Mouse (Mus musculus): ENCODE results near the gene Micu1. TPM values are rescaled to one million over a fixed set of nuclear protein-coding genes. Genes with fewer than 3 reads are reported as not detected.
"Not testable (repeated sequence)": the region's sequence is repeated elsewhere in the genome, so short reads cannot be mapped to it uniquely, and the experiment has no call there.

The Micu1 gene
- polyA plus RNA-seq, 1 experiment from 2014 or later: 79.9 TPM

DNA sequence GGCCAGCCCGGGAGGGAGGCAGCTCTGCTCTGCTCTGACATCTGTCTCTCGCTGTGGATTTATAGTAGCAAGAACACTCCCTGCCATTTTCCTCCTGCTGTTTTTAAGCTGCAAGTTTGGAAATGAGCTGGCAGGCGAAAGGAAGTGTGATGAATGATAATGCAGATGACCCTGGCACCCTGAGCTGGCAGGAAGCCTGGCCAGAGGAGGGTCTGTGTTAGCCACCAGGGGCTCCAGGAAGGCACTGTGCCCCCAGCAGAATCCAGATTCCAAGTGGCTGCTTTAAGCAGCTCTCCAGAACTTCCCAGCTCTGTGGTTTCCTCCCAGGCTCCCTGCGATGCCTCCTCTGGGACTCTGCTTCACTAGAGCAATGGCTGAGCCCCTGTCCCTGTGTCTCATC, 161.3 kb downstream of the Micu1 start:
- Histone ChIP-seq H3K36me3 (peaks cover 16% of the 10 kb centered on the region; the same call in 1 of the 2 replicates), H3K9ac (no peak overlapping the region)

DNA sequence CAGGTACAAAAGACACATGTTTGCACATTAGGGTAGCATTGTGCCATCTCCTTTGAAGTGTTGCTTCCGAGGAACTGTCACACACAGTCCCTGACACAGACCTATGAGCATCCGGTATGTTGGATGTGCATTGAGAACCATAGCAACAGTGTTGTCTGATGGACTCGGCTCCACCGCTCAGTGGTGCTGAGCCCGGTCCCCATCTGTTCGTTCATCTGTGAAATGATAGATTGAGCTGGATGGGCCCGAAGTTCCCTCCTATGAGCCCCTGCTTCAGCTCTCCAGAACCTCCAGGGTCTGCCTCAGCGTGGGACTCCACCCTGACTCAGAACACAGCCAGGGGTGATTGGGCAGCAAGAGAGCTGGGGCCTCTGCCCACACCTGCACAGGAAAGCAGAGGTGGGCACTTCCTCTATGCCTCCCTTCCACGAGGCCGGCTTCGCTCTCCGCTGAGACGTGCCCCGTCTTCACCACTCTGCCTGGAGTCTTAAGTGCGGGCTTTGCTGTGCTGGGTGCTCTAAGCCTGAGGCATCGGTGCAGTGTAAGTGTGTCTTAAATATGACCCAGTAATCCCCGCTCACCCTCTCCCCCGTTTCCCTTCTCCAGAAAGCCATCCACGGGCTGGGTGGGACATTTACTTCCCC, 162.1 kb downstream of the Micu1 start:
- H3K4me1 ChIP-seq: peaks cover 5% of the 10 kb centered on the region; the same call in 1 of the 2 replicates
- ATAC-seq (ENCODE audit: insufficient number of reproducible peaks, insufficient read depth, low FRiP score, low TSS enrichment): no peak
- H3K9me3 ChIP-seq: no peaks in the 10 kb centered on the region
- no peaks in the 10 kb centered on the region for H3K27me3 ChIP-seq
- no peak overlapping the region for H3K4me3 ChIP-seq
- H3K27ac ChIP-seq: no peak overlapping the region
- no peak overlapping the region for H3K9ac ChIP-seq
- WGBS: 81% methylated on average over 19 of the region's 19 CpGs
- H3K36me3 ChIP-seq: peaks cover 16% of the 10 kb centered on the region; the same call in 1 of the 2 replicates
- no peak overlapping the region for H3K4me2 ChIP-seq (replicated peaks)

More for the DNA sequence above, 161.3 kb downstream of the Micu1 start:
- ATAC-seq (ENCODE audit: insufficient number of reproducible peaks, insufficient read depth, low FRiP score, low TSS enrichment): no peak
- Histone ChIP-seq H3K4me3 (no peak overlapping the region), H3K27ac (no peak overlapping the region), H3K4me2 (replicated peaks) (no peak overlapping the region), H3K4me1 (peaks cover 9% of the 10 kb centered on the region; the same call in 1 of the 2 replicates), H3K27me3 (no peaks in the 10 kb centered on the region), H3K9me3 (no peaks in the 10 kb centered on the region)
- WGBS: 52% methylated on average over 4 of the region's 4 CpGs

DNA sequence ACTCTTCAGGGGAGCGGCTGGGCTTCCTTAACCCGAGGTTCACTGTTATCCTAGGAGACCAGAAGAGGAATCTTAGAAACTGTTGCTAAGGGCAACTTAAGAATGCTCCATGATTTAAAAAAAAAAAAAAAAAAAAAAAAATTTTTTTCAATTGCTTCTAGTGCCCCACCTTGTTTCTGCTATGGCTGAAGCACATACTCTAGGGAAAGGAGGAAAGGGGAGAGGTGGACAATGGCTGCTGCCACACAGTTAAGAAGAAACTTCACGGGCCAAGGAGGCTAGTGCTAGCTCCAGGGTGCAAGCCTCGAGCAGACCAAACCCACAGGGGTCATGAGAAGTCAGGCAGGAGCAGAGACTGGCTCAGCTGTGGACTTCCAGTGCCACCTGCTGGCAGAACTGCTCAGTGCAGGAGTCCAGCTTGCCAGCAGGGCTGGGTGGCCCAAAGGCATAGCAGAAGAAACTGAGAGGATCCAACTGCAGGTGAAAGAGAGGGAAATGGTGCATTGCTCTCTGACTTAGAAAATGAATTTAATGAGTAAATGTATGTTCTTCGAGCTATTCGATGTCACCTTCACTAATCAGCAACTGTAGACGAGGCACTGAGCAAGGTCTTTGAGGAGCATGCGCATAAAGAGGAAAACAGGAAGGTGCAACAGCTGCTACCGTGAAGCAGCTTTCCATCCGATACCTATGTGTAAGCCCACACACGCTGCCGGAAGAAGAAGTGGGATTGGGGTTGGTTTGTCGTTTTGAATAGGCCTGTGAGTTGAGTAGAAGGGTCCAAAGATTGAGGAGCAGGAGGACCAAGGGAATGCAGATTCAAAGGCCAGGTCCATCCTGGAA, 162.8 kb downstream of the Micu1 start:
- no peak; the same call in 1 of the 2 replicates for ATAC-seq (ENCODE audit: insufficient number of reproducible peaks, insufficient read depth, low FRiP score, low TSS enrichment)
- no peak overlapping the region for H3K9ac ChIP-seq

DNA sequence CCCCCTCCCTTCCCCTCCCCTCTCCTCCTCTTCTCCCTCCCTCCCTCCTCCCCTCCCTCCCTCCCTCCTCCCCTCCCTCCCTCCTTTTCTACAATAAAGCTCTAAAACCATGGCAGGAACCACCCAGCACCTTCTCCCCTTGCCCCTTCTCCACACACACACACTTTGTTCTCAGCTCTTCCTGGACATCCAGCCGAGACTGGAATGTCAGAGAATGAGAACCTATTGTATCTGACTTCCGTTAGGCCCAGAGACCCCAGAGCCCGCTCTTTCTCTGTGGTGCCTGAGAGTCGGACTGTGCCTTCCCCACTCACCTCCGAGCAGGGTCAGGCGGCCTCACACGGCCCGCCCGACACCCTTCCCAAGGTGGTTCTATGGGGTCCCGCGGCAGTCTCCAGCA, 166.0 kb downstream of the Micu1 start:
- Histone ChIP-seq H3K4me1 (no peaks in the 10 kb centered on the region), H3K27ac (no peak overlapping the region), H3K9ac (no peak overlapping the region), H3K27me3 (no peaks in the 10 kb centered on the region), H3K36me3 (peaks cover 13% of the 10 kb centered on the region; the same call in 1 of the 2 replicates), H3K4me3 (no peak overlapping the region), H3K4me2 (replicated peaks) (no peak overlapping the region), H3K9me3 (no peaks in the 10 kb centered on the region)
- 57% methylated on average over 11 of the region's 11 CpGs for WGBS
- ATAC-seq (ENCODE audit: insufficient number of reproducible peaks, insufficient read depth, low FRiP score, low TSS enrichment): no peak

More for the DNA sequence above, 162.8 kb downstream of the Micu1 start:
- H3K4me1 ChIP-seq: no peaks in the 10 kb centered on the region
- H3K9me3 ChIP-seq: no peaks in the 10 kb centered on the region
- 37% methylated on average over 13 of the region's 13 CpGs for WGBS
- H3K27me3 ChIP-seq: no peaks in the 10 kb centered on the region
- H3K4me3 ChIP-seq: no peak overlapping the region
- no peak overlapping the region for H3K27ac ChIP-seq
- peaks cover 16% of the 10 kb centered on the region; the same call in 1 of the 2 replicates for H3K36me3 ChIP-seq
- H3K4me2 ChIP-seq (replicated peaks): no peak overlapping the region

DNA sequence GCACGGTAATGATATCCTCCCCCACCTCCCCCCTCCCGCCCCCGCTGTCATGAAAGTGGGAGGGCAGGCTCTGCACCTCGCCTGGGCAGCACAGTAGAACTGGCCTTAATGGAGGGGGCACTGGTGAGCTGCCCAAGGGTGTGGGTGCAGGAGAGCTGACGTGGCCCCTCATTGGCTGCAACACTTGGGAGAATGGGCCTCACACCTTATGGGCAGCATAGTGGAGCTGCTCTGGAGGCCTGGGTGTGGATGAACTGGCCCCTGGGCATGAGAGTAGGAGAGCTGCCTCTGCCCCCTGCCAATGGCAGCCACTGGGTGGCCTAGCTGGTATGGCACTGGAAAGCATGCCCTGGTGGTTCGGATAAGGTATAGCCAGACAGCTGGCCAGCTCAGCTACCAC, 167.8 kb downstream of the Micu1 start:
- 0 out of 2 replicates have a peak, but pooled peaks have one; percentile 23 for ATAC-seq (ENCODE audit: insufficient number of reproducible peaks, insufficient read depth, low FRiP score, low TSS enrichment)
- H3K9ac ChIP-seq: no peak overlapping the region
- no peaks in the 10 kb centered on the region for H3K36me3 ChIP-seq
- WGBS: 86% methylated on average over 6 of the region's 6 CpGs
- H3K9me3 ChIP-seq: no peaks in the 10 kb centered on the region
- no peak overlapping the region for H3K4me2 ChIP-seq (replicated peaks)
- H3K27ac ChIP-seq: no peak overlapping the region
- no peaks in the 10 kb centered on the region for H3K27me3 ChIP-seq
- H3K4me3 ChIP-seq: no peak overlapping the region
- H3K4me1 ChIP-seq: no peaks in the 10 kb centered on the region

DNA sequence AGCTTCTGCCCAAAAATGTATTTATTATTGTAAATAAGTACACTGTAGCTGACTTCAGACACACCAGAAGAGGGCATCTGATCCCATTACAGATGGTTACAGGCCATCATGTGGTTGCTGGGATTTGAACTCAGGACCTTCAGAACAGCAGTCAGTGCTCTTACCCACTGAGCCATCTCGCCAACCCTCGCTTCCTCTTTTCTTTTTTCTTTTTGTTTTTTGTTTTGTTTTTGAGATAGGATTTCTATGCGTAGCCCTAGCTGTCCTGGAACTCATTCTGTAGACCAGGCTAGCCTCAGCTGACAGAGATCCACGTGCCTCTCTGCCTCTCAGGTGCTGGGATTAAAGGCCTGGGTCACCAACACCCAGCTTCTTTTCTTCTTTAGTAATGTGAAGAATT, 170.4 kb downstream of the Micu1 start:
- H3K9me3 ChIP-seq; H3K9ac ChIP-seq; H3K4me2 ChIP-seq (replicated peaks); H3K27ac ChIP-seq; H3K4me1 ChIP-seq; H3K36me3 ChIP-seq; ATAC-seq (ENCODE audit: insufficient number of reproducible peaks, insufficient read depth, low FRiP score, low TSS enrichment); H3K27me3 ChIP-seq; H3K4me3 ChIP-seq: not testable (repeated sequence)
- WGBS: 89% methylated on average over 4 of the region's 4 CpGs

DNA sequence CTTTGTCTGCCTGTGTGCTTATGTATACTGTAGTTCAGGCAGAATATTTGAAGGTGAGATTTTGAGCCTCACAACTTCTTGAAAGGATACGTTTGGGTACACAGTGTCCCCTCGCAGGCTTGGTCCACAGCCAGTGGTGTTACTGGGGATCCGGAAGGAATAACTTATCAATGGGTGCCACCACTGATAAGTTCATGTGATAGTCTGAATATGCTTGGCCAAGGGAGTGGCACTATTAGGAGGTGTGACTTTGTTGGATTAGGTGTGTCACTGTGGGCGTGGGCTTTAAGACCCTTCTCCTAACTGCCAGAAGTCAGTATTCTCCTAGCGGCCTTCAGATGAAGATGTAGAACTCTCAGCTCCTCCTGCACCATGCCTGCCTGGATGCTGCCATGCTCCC, 170.9 kb downstream of the Micu1 start:
- no peak overlapping the region for H3K4me2 ChIP-seq (replicated peaks)
- no peaks in the 10 kb centered on the region for H3K4me1 ChIP-seq
- H3K36me3 ChIP-seq: no peaks in the 10 kb centered on the region

DNA sequence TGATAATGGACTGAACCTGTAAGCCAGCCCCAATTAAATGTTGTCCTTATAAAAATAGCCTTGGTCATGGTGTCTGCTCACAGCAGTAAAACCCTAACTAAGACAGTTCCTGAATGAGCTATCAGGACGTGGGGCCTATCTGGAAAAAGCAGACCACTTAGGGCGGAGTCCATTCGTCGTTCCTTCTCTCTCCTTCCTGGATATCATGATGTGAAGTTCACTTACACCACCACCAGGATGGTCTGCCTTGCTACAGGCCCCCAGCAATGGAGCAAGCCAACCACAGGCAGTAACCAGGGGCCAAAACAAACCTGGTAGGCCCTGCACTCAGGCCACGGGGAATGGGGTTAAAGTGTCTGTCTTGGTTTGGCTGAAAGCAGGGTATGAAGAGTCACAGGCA, 171.3 kb downstream of the Micu1 start:
- Histone ChIP-seq H3K27me3 (no peaks in the 10 kb centered on the region), H3K4me1 (no peaks in the 10 kb centered on the region; the same call in 1 of the 2 replicates), H3K9me3 (no peaks in the 10 kb centered on the region), H3K4me3 (no peak overlapping the region), H3K27ac (no peak overlapping the region), H3K36me3 (no peaks in the 10 kb centered on the region), H3K4me2 (replicated peaks) (no peak overlapping the region), H3K9ac (no peak overlapping the region)
- WGBS: 66% methylated on average over 5 of the region's 5 CpGs
- ATAC-seq (ENCODE audit: insufficient number of reproducible peaks, insufficient read depth, low FRiP score, low TSS enrichment): no peak

More for the DNA sequence above, 170.9 kb downstream of the Micu1 start:
- 93% methylated on average over 5 of the region's 5 CpGs for WGBS
- no peak for ATAC-seq (ENCODE audit: insufficient number of reproducible peaks, insufficient read depth, low FRiP score, low TSS enrichment)
- Histone ChIP-seq H3K9ac (no peak overlapping the region), H3K27ac (no peak overlapping the region), H3K4me3 (no peak overlapping the region), H3K27me3 (no peaks in the 10 kb centered on the region), H3K9me3 (no peaks in the 10 kb centered on the region)

DNA sequence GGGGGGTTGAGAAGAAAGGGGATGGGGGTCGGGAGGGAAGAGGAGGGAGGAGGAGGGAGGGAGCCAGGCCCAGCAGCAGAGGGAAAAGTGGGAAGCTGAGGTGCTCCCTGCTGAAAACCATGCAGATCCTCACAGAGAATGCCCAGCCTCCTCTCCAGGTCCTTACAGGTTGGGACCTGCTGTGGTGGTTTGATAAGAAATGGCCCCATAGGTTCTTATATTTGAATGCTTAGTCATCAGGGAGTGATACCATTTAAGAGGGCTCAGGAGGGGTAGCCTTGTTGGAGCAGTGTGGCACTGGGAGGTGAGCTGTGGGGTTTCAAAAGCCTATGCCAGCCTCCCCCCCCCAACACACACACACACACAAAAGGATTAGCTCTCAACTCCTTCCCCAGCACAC, 173.1 kb downstream of the Micu1 start:
- H3K4me2 ChIP-seq (replicated peaks): no peak overlapping the region
- no peak for ATAC-seq (ENCODE audit: insufficient number of reproducible peaks, insufficient read depth, low FRiP score, low TSS enrichment)
- H3K9ac ChIP-seq: no peak overlapping the region
- H3K4me1 ChIP-seq: peaks cover under 1% of the 10 kb centered on the region; the same call in 1 of the 2 replicates
- no peak overlapping the region for H3K27ac ChIP-seq
- H3K4me3 ChIP-seq: no peak overlapping the region
- no peaks in the 10 kb centered on the region for H3K9me3 ChIP-seq
- WGBS: 27% methylated on average over 1 of the region's 1 CpGs
- no peaks in the 10 kb centered on the region for H3K27me3 ChIP-seq
- no peaks in the 10 kb centered on the region for H3K36me3 ChIP-seq

DNA sequence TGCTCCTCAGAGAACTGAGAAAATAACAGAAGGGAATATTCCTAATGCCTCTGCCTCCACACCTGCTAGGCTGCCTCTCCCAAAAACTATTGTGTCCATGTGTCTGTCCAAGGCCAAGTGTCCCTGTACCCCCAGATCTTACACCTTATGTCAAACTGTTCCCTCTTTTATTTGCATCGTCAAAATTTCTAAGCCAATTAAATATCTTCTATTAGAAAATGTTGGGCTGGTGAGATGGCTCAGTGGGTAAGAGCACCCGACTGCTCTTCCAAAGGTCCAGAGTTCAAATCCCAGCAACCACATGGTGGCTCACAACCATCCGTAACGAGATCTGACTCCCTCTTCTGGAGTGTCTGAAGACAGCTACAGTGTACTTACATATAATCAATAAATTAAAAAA, 174.4 kb downstream of the Micu1 start:
- H3K36me3 ChIP-seq; H3K27ac ChIP-seq; ATAC-seq (ENCODE audit: insufficient number of reproducible peaks, insufficient read depth, low FRiP score, low TSS enrichment); H3K4me2 ChIP-seq (replicated peaks); H3K9me3 ChIP-seq; H3K9ac ChIP-seq; H3K27me3 ChIP-seq; H3K4me3 ChIP-seq; H3K4me1 ChIP-seq: not testable (repeated sequence)
- 96% methylated on average over 4 of the region's 4 CpGs for WGBS

DNA sequence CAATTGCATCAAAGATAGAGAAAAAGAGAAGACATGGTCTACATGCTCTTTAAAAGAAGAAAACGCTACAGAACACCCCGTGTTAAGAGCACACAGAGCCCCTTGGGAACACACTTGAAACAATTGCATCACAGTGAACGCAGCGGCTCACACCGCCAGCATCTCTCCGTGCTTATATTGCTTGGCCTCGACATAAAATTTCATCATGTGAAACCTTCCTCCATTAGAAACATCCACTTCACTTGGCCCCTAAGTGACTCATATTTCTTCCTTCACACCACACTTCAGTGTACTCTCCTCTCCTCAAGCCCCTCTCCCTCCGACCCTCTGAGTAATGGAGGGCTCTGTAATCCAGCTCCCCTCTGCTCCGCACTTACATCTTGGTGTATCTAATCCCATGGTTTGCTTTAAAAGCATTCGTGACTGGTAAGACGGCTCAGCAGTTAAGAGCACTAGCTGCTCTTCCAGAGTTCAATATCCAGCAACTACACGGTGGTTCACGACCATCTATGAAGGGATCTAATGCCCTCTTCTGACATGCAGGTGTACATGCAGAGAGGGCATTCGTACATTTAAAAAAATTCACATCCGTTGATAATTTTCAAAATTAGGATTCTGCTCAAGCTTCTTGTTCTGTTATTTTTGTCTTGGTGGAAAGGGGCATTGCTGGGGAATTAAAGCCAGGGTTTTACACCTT, 175.3 kb downstream of the Micu1 start:
- no peaks in the 10 kb centered on the region for H3K36me3 ChIP-seq
- peaks cover 8% of the 10 kb centered on the region for H3K4me1 ChIP-seq
- no peaks in the 10 kb centered on the region for H3K9me3 ChIP-seq
- H3K27ac ChIP-seq: no peak overlapping the region
- H3K4me3 ChIP-seq: no peak overlapping the region
- ATAC-seq (ENCODE audit: insufficient number of reproducible peaks, insufficient read depth, low FRiP score, low TSS enrichment): no peak
- H3K9ac ChIP-seq: no peak overlapping the region
- no peak overlapping the region for H3K4me2 ChIP-seq (replicated peaks)
- no peaks in the 10 kb centered on the region for H3K27me3 ChIP-seq
- WGBS: 77% methylated on average over 15 of the region's 15 CpGs
